Mouse (Mus musculus): ENCODE measurements around the gene Catsperd.

GRCm38 (mm10) chr17:56667591-56667990 is 39.6 kb downstream of the Catsperd start:
- TF ChIP-seq CTCF (IDR thresholded peaks at IDR 0.05; ENCODE audit: insufficient read depth, low read depth, low read length) (no peak), POLR2A (IDR thresholded peaks at IDR 0.05; ENCODE audit: insufficient read depth, low read depth, low read length) (no peak)

Measured in olfactory bulb, adult 2 months (tissue).